In genomic region chr13:55835548-55836097, GRCm38 (mm10) we compare ENCODE assay signal across 13 mouse cellular contexts. TPM values are rescaled to one million over a fixed set of nuclear protein-coding genes. Genes with fewer than 3 reads are reported as not detected.
DNase-seq lines count a peak whose midpoint lies in the region; ATAC-seq lines count a peak whose summit lies in the region.
"Had no signal": no experiment of that assay in that cellular context is flagged by ENCODE, and none has a peak within 500 bp of the region (broad histone marks: within the 10 kb centered on the region; RNA-seq: fewer than 3 reads in every experiment).

No protein-coding gene starts in this region.

- peaks cover 86% of the 10 kb centered on the region for H3K27me3 ChIP-seq in intestine, embryonic 16.5 days (replicated peaks; ENCODE audit: control insufficient read depth, insufficient read depth, low read length)
- peaks cover 38% of the 10 kb centered on the region for H3K27me3 ChIP-seq in stomach, embryonic 16.5 days (ENCODE audit: control insufficient read depth, insufficient read depth, low read length)

- H3K27ac ChIP-seq in intestine, embryonic 16.5 days (ENCODE audit: low read length) = no peak overlapping the region
- peak overlapping the region; percentile 96 for H3K27ac ChIP-seq in stomach, embryonic 16.5 days (ENCODE audit: low read length)
- H3K27ac ChIP-seq: neural tube, embryonic 13.5 days had no signal

- intact Hi-C loops in heart, postnatal 25 days (cut with DNase I) = no loop called here

- no peak for ATAC-seq in intestine, embryonic 16.5 days
- 0 out of 2 replicates have a peak, but pooled peaks have one; percentile 3 for ATAC-seq in stomach, embryonic 16.5 days (ENCODE audit: insufficient read depth, low FRiP score)

- no peaks in the 10 kb centered on the region for H3K9me3 ChIP-seq in intestine, embryonic 16.5 days (ENCODE audit: control insufficient read depth, low read length)
- H3K9me3 ChIP-seq in stomach, embryonic 16.5 days (replicated peaks; ENCODE audit: control insufficient read depth, low read length) = no peaks in the 10 kb centered on the region
- H3K9me3 ChIP-seq: neural tube, embryonic 13.5 days had no signal

- DNase-seq in heart, adult 11 months = peak; percentile 86
- DNase-seq in heart, postnatal 25 days (ENCODE audit: low spot score) = no peak
- DNase-seq in retina, embryonic 14.5 days (ENCODE audit: low spot score) = peak; percentile 51
- no peak for DNase-seq in retina, postnatal 1 day
- no peak for DNase-seq in adrenal gland, postnatal 4 days (ENCODE audit: low spot score in 2 of 2)
- no peak for DNase-seq in right cerebral cortex, postnatal 10 days (ENCODE audit: low spot score in 2 of 2)
- DNase-seq: gastrocnemius, postnatal 14 days; kidney, postnatal 25 days had no signal

- H3K4me3 ChIP-seq in intestine, embryonic 16.5 days (ENCODE audit: low read length) = peak overlapping the region; percentile 38
- H3K4me3 ChIP-seq in stomach, embryonic 16.5 days (replicated peaks; ENCODE audit: low read length) = peak overlapping the region; percentile 56
- H3K4me3 ChIP-seq: neural tube, embryonic 13.5 days had no signal

- H3K36me3 ChIP-seq in intestine, embryonic 16.5 days (ENCODE audit: control insufficient read depth, insufficient read depth, low read length) = no peaks in the 10 kb centered on the region
- no peaks in the 10 kb centered on the region for H3K36me3 ChIP-seq in stomach, embryonic 16.5 days (ENCODE audit: control insufficient read depth, insufficient read depth, low read length)
- H3K36me3 ChIP-seq: neural tube, embryonic 13.5 days had no signal

- WGBS in intestine, embryonic 16.5 days = 1% methylated on average over 33 of the region's 33 CpGs
- WGBS in stomach, embryonic 16.5 days = under 1% methylated on average over 33 of the region's 33 CpGs

- H3K9ac ChIP-seq in intestine, embryonic 16.5 days (ENCODE audit: low read depth, low read length) = peak overlapping the region; percentile 50
- H3K9ac ChIP-seq in stomach, embryonic 16.5 days (ENCODE audit: low read length) = peak overlapping the region; percentile 98
- H3K9ac ChIP-seq: neural tube, embryonic 13.5 days had no signal

- peaks cover 12% of the 10 kb centered on the region for H3K4me1 ChIP-seq in intestine, embryonic 16.5 days (ENCODE audit: control insufficient read depth, insufficient read depth, low read length)
- H3K4me1 ChIP-seq in stomach, embryonic 16.5 days (ENCODE audit: control insufficient read depth, insufficient read depth, low read length) = peaks cover 9% of the 10 kb centered on the region

- H3K4me2 ChIP-seq in intestine, embryonic 16.5 days (ENCODE audit: low read depth, low read length) = peak overlapping the region; percentile 66
- peak overlapping the region; percentile 74 for H3K4me2 ChIP-seq in stomach, embryonic 16.5 days (ENCODE audit: low read depth, low read length)
- H3K4me2 ChIP-seq: neural tube, embryonic 13.5 days had no signal

RNA-seq across cellular contexts. Expression of gene Pitx1, which starts 0.4 kb away (rescaled TPM):
- not detected for total RNA-seq in heart, postnatal 25 days (2021)
- 9.0 and 9.1 TPM in 2 replicates for polyA plus RNA-seq in intestine, embryonic 16.5 days (2015; fragmentation: Nextera tagmentation; extraction: Ambion mirVana)
- 106 and 110 TPM in 2 replicates for polyA plus RNA-seq in stomach, embryonic 16.5 days (2015; fragmentation: Nextera tagmentation; extraction: Ambion mirVana)
- total RNA-seq in adrenal gland, postnatal 4 days (2021) = under 1 TPM in 1 of 2 experiments, not detected in 1; 0.11 TPM
- polyA plus RNA-seq: C2C12; neural tube, embryonic 13.5 days had no signal

RNA-seq across cellular contexts. Expression of gene Catsper3, which starts 51.3 kb away (rescaled TPM):
- not detected for total RNA-seq in heart, postnatal 25 days (2021)
- polyA plus RNA-seq in intestine, embryonic 16.5 days (2015; fragmentation: Nextera tagmentation; extraction: Ambion mirVana) = 0.13 TPM in 1 of 2 replicates, not detected in the other
- polyA plus RNA-seq in stomach, embryonic 16.5 days (2015; fragmentation: Nextera tagmentation; extraction: Ambion mirVana) = 0.10 TPM in 1 of 2 replicates, not detected in the other
- under 1 TPM in 1 of 2 experiments, not detected in 1; 0.31 TPM for total RNA-seq in adrenal gland, postnatal 4 days (2021)
- polyA plus RNA-seq: liver, embryonic 16.5 days; neural tube, embryonic 13.5 days had no signal

Comparison
In these comparisons a context has a peak if more than half of its experiments do, and no peak if none do; other contexts are left out.
1. DNase-seq: peak in heart, adult 11 months (single experiment) and retina, embryonic 14.5 days (single experiment); none in heart, postnatal 25 days (single experiment), retina, postnatal 1 day (single experiment), adrenal gland, postnatal 4 days (0 of 2) and right cerebral cortex, postnatal 10 days (0 of 2).